Mouse (Mus musculus) WW6 (cell line): ENCODE measurements at regions not wholly inside any gene's neighbourhood (a gene's known extent, or its start where the extent isn't known, plus 50 kb on each side); places are given as distances from the start of the nearest gene placed in this dataset.

Experiments used
- DNase-seq: peaks from one replicate; pipeline ENCODE4 v3.0.0-alpha.2; 2013; ENCODE audit warnings: low read depth, low spot score

- no peak for DNase-seq
Observed at GRCm38 (mm10) chr4:131366656-131367055, 422.5 kb downstream of the Matn1 start.

- DNase-seq, result no peak
Observed at GRCm38 (mm10) chr4:131372517-131372916, 428.3 kb downstream of the Matn1 start.

GRCm38 (mm10) chr4:131373172-131373571 is 429.0 kb downstream of the Matn1 start:
- no peak for DNase-seq

GRCm38 (mm10) chr4:131374527-131375290 is 430.5 kb downstream of the Matn1 start:
- no peak for DNase-seq

GRCm38 (mm10) chr4:131381063-131381462 is 436.9 kb downstream of the Matn1 start:
- no peak for DNase-seq

- no peak for DNase-seq
Observed at GRCm38 (mm10) chr4:131381529-131381928, 437.3 kb downstream of the Matn1 start.

GRCm38 (mm10) chr4:131383862-131384261 is 439.7 kb downstream of the Matn1 start:
- no peak for DNase-seq

GRCm38 (mm10) chr4:131386961-131387360 is 442.8 kb downstream of the Matn1 start:
- DNase-seq, result no peak

GRCm38 (mm10) chr4:131391119-131391923 is 446.8 kb downstream of the Ptpru start:
- DNase-seq, result no peak

- no peak for DNase-seq
Observed at GRCm38 (mm10) chr4:131391924-131392297, 446.2 kb downstream of the Ptpru start.

- DNase-seq, result no peak
Observed at GRCm38 (mm10) chr4:131392478-131392877, 445.6 kb downstream of the Ptpru start.

GRCm38 (mm10) chr4:131396226-131396840 is 441.8 kb downstream of the Ptpru start:
- DNase-seq, result no peak

GRCm38 (mm10) chr4:131397161-131397560 is 440.9 kb downstream of the Ptpru start:
- no peak for DNase-seq

- peak; percentile 14 for DNase-seq
Observed at GRCm38 (mm10) chr4:131400756-131401155, 437.3 kb downstream of the Ptpru start.

GRCm38 (mm10) chr4:131401255-131401654 is 436.8 kb downstream of the Ptpru start:
- no peak for DNase-seq

- DNase-seq, result no peak
Observed at GRCm38 (mm10) chr4:131405376-131406017, 432.6 kb downstream of the Ptpru start.

GRCm38 (mm10) chr4:131407464-131407863 is 430.6 kb downstream of the Ptpru start:
- no peak for DNase-seq

GRCm38 (mm10) chr4:131408644-131409043 is 429.4 kb downstream of the Ptpru start:
- no peak for DNase-seq

GRCm38 (mm10) chr4:131409805-131410204 is 428.3 kb downstream of the Ptpru start:
- peak; percentile 39 for DNase-seq

GRCm38 (mm10) chr4:131411936-131412335 is 426.2 kb downstream of the Ptpru start:
- DNase-seq, result no peak

GRCm38 (mm10) chr4:131413380-131413779 is 424.7 kb downstream of the Ptpru start:
- DNase-seq, result no peak

GRCm38 (mm10) chr4:131415453-131415852 is 422.6 kb downstream of the Ptpru start:
- DNase-seq, result no peak
